Mouse (Mus musculus) gastrocnemius, postnatal 4 days (tissue): ENCODE results near the gene Krtcap2. TPM values are rescaled to one million over a fixed set of nuclear protein-coding genes. Genes with fewer than 3 reads are reported as not detected.

Experiments
- DNase-seq, 2 experiments: peaks; one replicate each; pipeline ENCODE4 v3.0.0; 2021 to 2022; ENCODE audit warnings: low spot score in 2 of 2, mixed read lengths in 2 of 2
- total RNA-seq, 2 experiments: library from RNA; stranded (reverse); gene quantifications; 2 replicates each; pipeline ENCODE4 v1.2.3; 2021

Krtcap2 gene
- total RNA-seq, 2 experiments from 2014 or later, result 99.9 to 117 TPM

- no peak for DNase-seq
Measured at GRCm38 (mm10) chr3:89224796-89225195, 21.0 kb upstream of the Krtcap2 start.

GRCm38 (mm10) chr3:89225321-89225815 lies 20.4 kb upstream of the Krtcap2 start:
- no peak for DNase-seq

DNA sequence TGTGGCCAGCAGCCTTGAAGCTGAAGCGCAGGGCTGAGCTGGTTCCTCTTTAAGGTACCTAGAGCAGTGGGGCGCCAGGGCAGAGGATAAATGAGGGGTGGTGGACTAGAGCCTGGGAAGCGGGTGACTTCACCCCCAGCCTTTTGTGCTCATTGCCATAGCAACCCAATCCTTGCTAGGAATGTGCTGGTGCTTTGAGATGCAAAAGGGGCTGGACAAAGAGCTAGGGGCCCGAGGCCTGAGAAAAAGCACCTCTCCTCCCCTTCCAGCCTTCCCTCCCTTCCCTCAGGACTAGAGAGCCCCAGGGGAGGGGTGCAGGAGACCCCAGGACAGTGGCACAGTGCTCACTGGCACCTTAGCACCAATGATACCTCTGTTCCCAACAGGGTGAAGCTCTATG lies 19.8 kb upstream of the Krtcap2 start:
- no peak for DNase-seq

DNA sequence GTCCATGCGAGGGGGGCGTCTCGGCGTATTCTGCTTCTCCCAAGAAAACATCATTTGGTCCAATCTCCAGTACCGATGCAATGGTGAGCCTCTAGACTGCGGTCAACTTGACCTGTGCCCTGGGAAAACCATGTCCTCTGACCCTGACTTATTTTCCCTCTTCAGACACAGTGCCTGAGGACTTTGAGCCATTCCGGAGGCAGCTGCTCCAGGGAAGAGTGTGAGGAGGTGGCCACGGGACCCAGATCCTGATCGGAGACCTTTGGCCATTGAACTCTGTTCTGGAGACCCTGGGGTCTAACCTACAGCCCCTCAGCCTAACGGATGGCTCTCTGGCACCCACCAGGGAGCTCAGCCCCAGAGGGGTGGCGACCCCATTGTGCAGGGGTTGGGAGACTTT lies 19.4 kb upstream of the Krtcap2 start:
- no peak for DNase-seq

DNA sequence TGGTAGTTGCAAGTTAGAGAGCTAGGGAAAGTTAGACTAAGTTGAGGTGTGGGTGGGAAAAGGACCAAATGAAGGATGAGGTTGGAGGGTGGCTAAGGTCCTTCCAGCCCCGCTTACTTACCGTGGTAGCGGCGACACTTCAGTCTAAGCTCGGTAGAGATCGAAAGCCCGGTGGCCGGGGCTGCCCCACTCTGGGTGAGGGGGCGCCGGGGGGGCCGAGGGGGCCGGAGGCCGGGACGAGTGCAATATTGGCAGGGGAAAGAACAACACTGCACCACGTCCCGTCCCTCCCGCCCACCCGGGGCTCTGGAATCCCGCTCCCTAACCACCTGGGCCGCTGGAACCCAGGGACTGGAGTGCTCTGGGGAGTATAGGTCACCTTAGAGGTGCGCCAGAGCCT lies 18.9 kb upstream of the Krtcap2 start, which contains the start of gene Mtx1:
Gene Mtx1, minus strand, starts transcription at position 189 of the 400 bp plus-strand sequence.
- DNase-seq, result no peak

DNA sequence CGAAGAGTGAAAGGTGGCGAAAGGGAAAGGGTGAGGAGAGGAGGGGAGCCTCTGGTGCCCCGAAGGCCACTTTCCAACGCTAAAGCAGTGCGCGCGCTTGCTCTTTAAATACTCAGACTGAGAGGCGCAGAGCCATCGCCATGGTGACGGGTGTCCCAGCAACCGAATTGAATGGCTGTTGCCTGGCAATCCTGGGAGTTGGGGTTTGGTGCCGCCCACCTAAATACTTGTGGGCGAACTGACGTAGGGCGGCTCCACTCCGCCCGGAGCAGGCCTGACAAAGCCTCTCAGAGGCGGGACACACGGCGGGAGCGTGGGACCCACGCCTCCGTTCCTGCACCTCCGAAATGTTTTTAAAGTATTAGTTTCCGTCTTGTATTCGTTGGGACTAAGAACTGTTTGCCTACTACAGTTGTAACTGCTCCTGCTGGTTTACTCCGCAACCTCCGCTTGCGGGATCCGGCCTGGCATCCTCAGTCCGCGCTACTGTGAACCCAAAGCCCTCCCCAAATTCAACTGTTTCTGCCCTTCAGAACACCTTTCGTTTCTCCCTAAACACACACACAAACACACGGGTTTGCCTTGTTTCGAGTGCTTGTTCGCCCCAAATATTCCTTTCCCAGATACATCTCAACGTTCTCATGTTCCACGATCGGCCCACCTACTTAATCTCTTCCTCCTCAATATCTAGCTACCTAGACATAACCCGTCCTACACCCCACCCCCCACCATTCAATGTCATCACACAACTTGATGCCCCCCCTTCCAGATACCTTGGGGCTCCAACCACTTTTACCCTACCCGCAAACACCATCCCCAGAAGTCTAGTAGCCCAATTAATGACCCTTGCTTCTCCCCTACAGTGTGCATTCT lies 18.2 kb upstream of the Krtcap2 start:
- peak in 1 of 2 experiments; percentile 70 for DNase-seq

DNA sequence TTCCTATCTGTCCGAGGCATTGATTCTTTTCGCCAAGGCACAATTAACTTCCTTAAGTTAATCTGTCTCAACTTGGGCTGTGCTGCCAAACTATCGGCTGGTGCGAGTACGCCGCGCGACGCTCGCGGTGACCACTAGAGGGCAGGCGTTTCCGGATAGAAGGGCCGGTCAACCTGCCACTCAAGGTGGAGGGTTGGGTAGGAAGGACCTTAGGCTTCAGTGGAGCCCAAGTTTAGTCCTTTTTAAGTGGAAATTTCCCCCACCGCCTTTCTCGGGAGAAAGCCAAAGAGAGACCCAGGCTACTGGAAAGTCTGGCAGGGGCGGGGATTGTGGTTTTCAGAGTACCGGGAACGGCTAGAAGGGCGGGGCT lies 17.6 kb upstream of the Krtcap2 start:
- peak; percentile 72 to 85 for DNase-seq

DNA sequence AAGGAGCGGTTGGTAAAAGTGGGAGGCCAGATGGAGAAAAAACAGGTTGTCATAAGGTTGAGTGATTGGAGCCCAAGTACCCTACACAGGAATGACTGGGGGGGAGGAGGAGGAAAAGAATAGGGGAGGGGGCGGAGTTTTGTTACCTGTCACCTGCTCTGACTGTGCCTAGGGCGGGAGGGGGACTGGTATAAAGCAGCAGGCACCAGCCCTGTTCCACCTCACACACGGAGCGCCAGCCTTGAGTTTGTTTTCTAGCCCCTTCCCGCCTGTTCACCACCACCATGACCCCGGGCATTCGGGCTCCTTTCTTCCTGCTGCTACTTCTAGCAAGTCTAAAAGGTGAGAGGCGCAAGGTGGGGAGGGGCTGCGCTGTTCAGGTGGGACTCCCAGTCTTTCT lies 16.9 kb upstream of the Krtcap2 start, which contains the start of gene Muc1:
Gene Muc1, plus strand, starts transcription at position 222 of the 400 bp plus-strand sequence.
- DNase-seq, result no peak

GRCm38 (mm10) chr3:89229276-89229675 lies 16.5 kb upstream of the Krtcap2 start:
- no peak for DNase-seq

- no peak for DNase-seq
Measured at GRCm38 (mm10) chr3:89230561-89230960, 15.2 kb upstream of the Krtcap2 start.

GRCm38 (mm10) chr3:89231345-89231744 lies 14.4 kb upstream of the Krtcap2 start:
- DNase-seq, result no peak

- DNase-seq, result no peak
Measured at GRCm38 (mm10) chr3:89231772-89232275, 13.9 kb upstream of the Krtcap2 start.

GRCm38 (mm10) chr3:89232614-89233013 lies 13.2 kb upstream of the Krtcap2 start:
- DNase-seq, result no peak

DNA sequence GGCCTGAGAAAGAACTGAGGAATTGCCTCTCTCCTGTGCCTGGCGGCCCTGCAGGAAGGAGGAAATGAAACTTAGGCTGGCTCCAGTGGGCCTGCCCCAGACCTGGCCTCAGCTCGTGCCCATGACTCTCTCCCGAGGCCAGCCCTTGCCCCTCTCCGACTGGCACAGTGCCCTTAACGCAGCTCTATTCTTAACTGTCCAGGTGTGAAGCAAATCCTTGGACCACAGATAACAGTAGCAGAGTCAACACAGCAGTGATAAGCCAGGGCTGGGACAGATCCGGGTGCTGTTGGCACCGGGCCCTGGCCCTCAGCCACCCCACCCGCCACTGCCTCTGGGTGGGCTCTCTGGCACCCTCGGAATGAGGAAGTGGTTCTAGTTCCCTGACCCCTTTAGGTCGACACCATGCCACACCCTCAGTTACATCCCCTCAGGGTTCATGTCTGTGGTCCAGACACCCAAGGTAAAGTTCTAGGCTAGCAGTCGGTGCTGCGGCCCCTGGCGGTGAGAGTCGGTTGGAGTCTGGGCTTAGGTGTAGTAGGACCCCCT lies 12.1 kb upstream of the Krtcap2 start:
- no peak for DNase-seq

GRCm38 (mm10) chr3:89236516-89236915 lies 9.2 kb upstream of the Krtcap2 start:
- no peak for DNase-seq

DNA sequence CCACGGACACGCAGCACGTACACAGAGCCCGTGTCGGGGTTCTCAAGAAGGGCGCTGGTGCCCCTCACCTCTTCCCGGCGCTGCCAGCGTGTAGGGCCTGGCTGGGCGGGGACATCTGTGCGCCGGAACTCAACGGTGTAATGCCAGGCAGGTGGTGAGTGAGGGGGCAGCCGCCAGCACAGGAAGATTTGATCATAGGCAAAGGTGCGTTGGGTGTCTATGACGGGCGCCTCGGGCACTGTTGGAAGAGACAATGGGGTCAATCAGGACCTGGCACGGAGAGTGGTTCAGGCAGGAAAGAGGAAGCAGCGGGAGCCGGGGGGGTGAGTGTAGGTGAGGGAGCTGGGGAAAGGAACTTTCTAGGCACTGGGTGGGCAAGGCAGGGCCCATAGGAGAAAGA lies 8.1 kb upstream of the Krtcap2 start:
- peak in 1 of 2 experiments; percentile 16 for DNase-seq

DNA sequence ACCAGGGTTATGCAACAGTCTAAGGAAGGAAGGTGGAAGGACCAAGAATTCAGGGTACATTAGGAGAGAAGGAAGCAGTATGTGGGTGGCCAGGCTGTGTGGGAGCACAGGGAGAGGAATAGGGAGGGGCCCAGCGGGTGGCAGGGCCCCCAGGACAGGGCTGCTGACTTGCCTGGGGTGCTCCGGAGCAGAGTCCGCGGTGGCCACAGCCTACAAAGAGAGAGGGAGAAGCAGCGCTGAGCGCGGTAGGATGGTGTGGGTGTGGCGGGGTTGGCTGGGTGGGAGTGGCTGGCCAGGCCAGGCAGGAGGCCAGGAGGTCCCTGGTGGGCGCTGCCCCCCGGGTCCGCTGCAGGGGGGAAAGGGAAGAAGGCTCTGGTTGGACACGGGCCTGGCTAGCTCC lies 7.3 kb upstream of the Krtcap2 start:
- DNase-seq, result peak in 1 of 2 experiments; percentile 16

- peak in 1 of 2 experiments; percentile 68 for DNase-seq
Measured at GRCm38 (mm10) chr3:89242331-89242895, 3.4 kb upstream of the Krtcap2 start.

DNA sequence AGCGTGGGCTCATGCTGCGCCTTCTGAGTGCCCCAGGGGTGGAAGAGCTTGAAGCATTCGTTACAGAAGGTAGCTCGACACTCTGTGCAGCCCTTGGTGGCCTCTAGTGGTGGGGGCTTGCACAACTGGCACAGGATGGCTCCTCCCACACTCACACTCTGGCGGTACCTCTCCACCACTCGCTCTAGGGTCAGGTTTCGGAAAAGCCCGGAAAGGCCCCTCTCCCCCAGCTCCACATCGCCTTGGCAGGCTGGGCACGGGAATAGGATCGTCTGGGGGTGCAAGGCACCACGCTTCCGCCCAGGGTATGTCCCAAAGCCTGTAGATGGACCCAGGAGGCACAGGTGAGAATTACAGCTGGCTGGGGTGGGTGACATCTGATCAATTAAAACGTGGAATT lies 2.2 kb upstream of the Krtcap2 start:
- DNase-seq, result no peak

DNA sequence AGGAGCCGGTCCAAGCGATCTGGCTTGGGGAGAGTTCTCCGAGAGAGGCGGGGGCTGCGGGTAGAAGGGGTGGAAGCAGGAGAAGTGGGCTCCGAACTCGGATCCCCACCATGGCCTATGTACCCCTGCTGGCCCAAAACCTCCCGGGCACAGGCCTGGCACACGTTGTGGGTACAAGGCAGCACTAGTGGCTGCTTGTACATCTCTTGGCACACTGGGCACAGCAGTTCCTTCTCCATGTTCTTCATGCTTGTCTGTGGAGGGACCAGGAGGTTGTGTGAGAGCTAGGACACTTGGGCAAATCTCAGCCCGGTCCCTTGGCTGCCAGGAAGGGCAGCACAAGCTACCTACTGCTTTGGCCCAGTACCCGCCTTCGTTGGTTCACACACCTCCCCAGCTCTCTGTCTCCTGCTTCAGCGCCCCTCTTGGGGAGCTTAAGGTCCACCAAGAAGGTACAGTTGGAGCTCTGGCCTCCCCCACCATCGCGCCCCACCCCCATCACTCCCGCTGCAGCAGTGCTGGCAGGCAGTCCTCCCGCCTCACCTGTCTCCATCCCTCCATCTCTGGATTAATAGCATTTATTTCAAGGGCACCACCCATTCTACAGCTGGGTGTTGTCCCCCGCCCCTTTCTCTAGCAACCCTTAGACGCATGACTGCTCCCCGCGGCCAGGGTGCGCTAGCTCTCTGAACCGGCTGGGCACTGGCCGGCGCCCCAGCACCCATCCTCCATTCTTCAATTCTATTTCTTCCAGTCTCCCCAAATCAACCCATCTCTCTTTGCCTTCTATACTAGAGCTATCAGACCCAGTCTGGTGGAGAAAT lies 1.4 kb upstream of the Krtcap2 start:
- no peak for DNase-seq
